Mouse (Mus musculus) urinary bladder, postnatal 10 days (tissue): Measurements from ENCODE around the gene Ppp2r5d.

Experiments
- DNase-seq: peaks from one replicate; pipeline ENCODE4 v3.0.0; 2022; ENCODE audit warnings: low spot score

Ppp2r5d gene

GRCm38 (mm10) chr17:46704887-46705835 lies at the start of gene Ppp2r5d:
Ppp2r5d (minus strand) TSS chr17:46705111.
- peak; percentile 70 for DNase-seq

DNA sequence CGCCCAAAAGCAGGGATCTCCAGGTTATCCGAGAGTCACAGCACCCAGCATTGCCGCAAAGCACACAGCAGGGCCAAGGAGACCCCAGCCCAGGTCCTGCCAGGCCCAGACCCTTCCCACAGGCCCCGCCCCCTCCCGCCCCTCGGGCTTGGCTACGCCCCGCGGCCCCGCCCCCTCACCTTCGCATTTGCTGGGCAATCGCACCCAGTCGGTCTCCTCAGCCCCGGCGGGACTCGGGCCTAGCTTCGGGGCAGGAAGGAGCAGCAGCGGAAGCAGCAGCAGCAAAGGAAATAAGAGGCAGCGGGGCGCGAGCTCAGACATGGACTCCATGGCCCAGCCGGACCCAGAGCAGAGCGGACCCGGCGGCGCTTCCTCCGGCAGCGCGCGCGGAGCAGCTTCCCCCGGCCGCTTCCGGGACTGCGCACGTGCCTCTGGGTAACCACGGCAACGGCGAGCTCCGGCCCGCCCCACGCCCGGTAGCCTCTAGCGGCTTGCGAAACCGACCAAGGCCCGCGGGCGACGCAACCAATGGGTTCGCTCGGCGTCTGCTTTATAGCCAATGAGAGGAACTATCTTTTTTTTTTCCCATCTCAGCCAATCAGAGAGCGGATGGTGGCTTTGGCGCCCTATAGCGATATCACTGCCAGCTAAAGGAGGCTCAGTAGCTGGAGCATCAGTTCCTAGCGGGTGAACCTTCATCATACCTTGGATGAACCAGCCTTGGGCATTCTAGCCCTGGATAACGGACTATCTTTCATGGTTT lies 47.1 kb upstream of the Ppp2r5d start, which contains the start of gene Cnpy3:
Gene Cnpy3, minus strand, starts transcription at position 421 of the 763 bp plus-strand sequence.
- peak; percentile 93 for DNase-seq

GRCm38 (mm10) chr17:46751056-46751793 lies 46.3 kb upstream of the Ppp2r5d start:
- no peak for DNase-seq

- no peak for DNase-seq
Observed at GRCm38 (mm10) chr17:46750580-46750979, 45.7 kb upstream of the Ppp2r5d start.

DNA sequence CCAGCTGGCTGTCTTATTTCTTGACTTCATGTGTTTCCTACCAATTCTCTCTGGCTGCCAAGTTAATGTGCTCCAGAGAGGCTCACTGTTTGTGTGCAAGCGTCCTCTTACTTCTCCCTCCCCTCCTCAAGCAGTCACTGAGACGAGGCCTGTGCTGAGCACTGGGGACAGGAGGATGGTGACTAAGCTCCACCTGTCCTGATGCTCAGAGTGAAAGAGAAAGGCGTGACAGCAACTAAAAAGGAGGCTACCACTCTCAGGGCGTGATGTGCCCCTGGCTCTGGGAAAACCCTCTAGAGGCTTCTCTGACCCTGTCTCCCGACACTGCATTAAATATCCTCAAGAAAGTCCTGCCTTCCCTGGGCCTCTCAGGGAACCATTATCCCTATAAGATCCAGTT lies 44.4 kb upstream of the Ppp2r5d start:
- DNase-seq: no peak

DNA sequence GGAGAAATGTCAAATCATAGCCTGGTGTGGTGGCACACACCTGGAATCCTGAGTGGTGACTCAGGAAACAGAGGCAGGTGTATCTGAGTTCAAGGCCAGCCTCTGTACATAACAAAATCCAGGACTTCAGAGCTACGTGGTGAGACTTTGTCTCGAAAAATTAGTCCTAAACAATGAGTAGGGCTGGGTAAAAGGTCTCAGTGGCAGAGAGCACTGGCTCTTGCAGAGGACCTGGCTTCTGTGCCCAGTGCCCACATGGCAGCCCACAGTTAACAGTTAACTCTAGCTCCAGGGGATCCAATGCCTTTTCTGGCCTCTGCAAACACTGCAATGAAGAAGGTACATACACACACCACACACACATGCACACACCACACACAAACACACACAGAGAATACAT lies 42.9 kb upstream of the Ppp2r5d start:
- no peak for DNase-seq

DNA sequence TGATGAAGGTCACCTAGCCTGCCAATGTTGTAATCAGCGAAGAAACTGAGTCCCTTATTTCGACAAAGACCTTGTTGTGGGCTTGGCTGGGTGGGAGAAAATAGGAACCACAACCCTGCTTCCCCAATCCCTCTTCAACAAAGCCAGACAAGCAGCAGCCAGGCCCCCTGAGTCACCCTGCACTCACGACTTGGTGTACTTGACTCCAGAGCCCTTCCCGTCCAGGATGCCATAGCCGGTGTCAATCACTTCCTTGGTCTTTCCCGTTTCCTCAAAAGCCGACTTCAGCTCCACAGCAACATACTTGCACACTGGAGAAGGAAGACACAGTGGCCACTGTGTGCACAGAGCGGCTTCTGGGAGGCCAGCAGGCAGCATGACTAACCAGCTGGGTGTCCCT lies 42.3 kb upstream of the Ppp2r5d start:
- no peak for DNase-seq

DNA sequence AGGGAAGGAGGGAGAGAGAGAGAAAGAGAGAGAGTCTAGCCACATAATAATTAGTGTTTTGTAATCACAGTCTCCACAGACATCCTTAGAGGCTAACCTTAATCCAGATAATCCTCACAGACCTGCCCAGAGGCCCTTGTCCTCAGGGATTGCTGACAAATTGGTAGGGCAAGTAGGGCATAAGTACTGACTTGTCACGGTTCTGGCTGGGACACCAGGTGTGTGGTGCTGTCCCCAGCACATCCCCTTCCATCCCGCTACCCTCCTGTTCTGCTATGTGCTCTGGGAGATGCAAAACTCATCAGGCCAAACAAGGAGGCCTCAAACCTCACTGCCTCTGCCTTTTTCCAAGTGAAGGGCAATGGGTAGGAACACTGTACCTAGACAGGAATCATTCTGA lies 40.6 kb upstream of the Ppp2r5d start:
- DNase-seq: no peak

GRCm38 (mm10) chr17:46742986-46743385 lies 38.1 kb upstream of the Ppp2r5d start:
- DNase-seq: no peak

DNA sequence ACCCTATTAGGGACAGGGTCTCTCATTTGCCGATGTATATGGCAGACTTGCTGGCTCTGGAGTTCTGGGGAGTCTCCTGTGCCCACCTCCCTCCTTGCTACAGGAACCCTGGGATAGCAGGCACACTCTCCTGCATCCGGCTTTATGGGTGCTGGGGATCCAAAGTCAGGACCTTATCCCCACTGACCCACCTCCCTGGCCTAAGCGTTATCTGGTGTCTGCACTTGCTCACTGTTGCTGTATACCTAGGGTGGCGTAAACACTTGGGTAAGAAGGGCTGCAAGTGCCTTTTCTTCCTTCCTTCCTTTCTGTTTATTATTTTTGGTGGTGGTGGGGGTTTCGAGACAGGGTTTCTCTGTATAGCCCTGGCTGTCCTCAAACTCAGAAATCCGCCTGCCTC lies 36.4 kb upstream of the Ppp2r5d start:
- DNase-seq: no peak

GRCm38 (mm10) chr17:46736160-46736559 lies 31.2 kb upstream of the Ppp2r5d start:
- DNase-seq: no peak

DNA sequence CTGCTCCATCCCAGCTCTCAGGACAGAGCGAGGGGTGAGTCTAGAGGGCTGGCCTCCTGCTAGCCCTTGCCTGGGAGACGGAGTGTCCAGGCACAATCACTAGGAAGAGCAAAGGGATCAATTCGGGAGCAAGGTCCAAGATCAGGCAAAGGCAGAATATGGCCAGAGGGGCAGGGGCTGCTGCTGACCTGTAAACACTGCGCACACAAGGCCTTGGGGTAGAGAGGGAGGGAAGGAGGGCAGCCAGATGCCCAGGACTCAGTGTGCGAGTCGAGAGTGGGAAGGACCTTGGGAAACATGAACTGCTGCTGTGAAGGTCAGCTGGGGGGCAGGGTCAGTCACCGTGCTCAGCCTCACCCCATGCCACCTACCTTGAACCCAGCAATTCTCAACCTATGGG lies 30.4 kb upstream of the Ppp2r5d start:
- no peak for DNase-seq

- DNase-seq: no peak
Observed at GRCm38 (mm10) chr17:46734055-46734454, 29.1 kb upstream of the Ppp2r5d start.

- no peak for DNase-seq
Observed at GRCm38 (mm10) chr17:46728904-46729318, 24.0 kb upstream of the Ppp2r5d start, which contains the start of gene Gnmt. Gnmt (minus strand) TSS chr17:46729168.

DNA sequence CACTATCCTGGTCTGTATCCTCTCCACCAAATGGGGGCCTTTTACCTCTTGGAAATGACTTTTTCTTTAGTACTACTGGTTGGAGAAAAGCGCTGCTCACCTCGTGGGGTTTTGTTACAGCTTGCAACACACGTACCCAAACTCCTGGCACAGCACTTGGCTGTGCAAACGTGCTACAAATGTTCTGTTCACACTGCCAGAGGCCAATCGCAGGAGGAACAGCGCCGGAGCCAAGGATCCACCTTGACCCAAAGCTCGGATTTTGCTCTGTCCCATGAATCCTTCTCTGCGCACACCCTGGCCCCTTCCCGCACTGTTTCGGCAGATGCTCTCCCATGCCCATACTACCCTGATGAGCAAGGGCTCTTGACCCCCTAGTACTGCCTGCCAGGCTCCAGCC lies 23.6 kb upstream of the Ppp2r5d start:
- DNase-seq: no peak

GRCm38 (mm10) chr17:46728021-46728420 lies 23.1 kb upstream of the Ppp2r5d start:
- DNase-seq: no peak

DNA sequence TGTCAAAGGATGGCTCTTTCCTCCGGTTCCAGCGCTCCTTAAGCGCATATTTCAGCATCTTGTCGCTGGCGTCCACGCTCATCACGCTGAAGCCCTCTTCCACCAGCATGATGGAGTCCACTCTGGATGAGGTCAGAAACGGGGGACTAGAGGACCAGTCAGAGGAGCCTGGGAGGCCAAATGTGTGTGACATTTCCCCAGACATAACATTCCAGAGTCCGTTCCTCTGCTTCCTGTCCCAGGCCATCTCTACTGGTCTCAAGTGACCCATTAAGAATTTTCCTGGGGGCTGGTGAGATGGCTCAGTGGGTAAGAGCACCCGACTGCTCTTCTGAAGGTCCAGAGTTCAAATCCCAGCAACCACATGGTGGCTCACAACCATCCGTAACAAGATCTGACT lies 22.4 kb upstream of the Ppp2r5d start:
- no peak for DNase-seq

DNA sequence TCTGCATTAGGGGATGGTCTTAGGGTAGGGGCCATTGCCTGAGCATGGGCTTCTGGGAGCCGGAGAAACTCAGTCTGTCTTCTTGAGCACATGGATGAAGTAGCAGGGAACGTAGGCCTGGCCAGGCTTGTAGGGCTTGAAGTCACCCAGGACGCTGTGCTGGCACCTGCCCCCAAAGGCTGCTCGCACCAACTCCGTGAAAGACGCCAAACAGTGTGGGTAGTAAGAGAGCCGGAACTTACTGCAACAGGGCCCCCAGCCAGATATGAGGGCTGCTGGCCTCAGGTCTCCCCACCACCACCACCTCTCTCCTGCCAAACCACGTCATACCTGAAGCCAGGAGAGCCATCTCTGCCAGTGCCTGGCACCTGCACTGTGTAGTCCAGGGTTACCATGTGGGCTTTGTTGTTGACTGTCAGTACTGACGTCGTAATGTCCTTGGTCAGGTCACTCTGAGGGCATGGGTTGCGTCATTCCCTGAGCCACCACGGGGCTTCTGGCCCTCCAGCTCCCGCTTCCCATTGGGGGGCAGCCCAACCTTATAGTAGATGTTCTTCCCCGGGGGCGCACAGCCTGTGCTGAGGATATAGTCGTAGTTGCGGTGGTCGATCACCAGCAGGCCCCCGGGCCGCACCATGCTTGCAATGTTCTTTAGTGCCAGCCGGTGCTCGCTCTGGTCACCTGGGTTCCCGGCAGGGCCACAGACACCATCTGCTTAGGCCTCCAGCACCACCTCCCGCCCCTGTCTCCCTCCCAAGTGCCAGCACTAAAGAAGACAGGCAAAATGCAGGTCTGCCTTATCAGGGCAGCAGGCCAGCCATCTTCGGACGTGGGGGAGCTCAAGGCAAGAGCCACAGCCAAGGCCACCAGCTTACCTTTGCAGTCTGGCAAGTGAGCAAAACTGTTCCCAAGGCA lies 21.1 kb upstream of the Ppp2r5d start:
- DNase-seq: no peak

DNA sequence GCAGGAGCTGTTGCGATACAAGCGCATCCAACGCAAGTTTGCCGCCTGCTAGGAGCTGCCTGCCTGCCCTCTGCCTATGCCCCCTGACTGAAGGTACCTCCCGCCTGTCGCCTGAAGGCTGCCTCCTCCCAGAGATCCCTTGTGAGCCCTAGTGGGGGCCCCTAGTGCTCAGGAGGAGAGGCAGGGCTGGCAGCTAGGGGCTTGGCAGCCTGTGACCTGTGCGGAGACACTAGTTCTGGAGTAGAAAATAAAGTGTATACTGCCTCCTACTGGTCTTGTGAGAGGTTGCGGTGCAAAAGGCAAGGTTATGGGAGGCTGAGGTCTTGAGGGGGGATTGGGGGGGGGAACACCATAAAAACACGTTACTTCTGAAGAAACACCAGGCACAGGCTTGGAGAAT lies 20.4 kb upstream of the Ppp2r5d start:
- DNase-seq: no peak

GRCm38 (mm10) chr17:46724477-46725084 lies 19.7 kb upstream of the Ppp2r5d start:
- DNase-seq: no peak

DNA sequence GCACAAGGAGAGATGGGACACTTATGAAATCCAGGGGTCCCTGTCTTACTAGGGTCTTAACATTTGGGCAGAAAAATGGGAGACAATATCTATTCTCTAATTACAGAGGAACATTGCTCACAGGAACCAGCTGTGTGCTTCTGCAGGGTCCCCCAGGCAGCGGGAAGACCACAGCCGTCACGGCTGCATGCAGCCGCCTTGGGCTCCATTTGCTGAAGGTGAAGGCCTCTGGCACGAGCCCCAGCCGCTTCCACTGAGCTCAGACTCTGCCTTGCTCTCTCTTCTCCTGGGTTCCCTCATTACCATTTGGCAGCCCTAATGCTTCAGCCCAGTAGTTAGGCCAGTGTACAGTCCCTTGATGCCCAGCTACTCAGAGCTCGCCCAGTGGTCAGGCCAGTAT lies 16.2 kb upstream of the Ppp2r5d start:
- DNase-seq: no peak
